Mouse (Mus musculus): ENCODE data around the gene Mccc2. TPM values are rescaled to one million over a fixed set of nuclear protein-coding genes. Genes with fewer than 3 reads are reported as not detected.

The Mccc2 gene
- polyA plus RNA-seq, 1 experiment, result 11.2 TPM

DNA sequence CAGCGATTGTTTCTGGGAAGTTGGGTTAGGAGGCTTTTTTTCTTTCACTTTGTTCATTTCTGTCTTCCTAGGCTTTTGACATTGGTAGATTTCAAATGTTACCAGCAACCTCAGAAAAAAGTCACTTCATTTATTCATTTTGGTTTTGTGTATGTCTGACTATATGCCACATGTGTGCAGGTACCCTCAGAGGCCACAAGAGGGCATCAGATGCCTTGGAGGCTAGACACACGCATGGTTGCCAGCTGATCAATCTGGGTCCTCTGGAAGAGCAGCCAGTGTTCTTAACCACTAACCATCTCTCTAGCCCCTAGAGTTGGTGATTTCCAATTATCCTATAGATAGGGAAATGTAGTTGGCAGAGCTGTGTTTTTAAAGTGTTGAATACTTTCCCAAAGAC is 71.9 kb downstream of the Mccc2 start:
- 97% methylated on average over 2 of the region's 2 CpGs for WGBS
- no peak for DNase-seq (ENCODE audit: low read depth, low spot score)

DNA sequence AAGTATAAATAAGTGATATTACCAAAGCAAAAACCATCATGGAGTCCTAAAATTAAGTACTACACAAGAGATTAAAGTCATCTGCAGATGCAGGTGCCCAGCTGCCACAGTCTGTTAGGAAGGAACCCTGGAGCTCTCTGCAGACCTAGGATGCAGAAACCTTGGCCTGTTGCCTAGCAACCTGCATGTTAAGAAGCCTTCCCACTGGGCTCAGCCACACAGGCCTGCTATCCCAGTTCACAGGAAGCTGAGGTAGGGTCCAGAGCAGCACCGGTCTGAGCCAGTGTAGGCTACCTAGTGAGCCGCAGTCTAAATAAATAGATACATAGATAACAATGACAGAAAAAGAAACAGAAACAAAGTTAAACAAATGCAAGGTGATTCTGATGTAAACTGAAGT is 74.8 kb downstream of the Mccc2 start:
- DNase-seq (ENCODE audit: low read depth, low spot score), result no peak
- 39% methylated on average over 2 of the region's 2 CpGs for WGBS

DNA sequence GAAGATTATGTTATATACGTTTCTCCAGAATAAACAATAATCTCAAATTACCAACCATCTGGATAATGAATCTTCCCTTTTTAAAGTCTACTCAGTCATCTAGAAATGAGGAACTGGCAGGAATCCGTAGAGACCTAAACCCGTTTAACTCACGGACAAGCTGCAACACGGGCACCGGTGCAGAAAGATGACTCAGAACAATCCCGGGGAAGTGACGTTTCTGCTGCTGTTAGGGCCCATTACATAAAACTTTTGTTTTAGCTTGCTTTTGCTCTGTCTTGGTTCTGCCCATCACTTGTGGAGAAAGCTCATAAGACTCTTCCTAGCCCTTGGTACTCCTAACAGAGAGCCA is 76.1 kb downstream of the Mccc2 start:
- DNase-seq (ENCODE audit: low read depth, low spot score), result no peak
- 69% methylated on average over 8 of the region's 8 CpGs for WGBS

DNA sequence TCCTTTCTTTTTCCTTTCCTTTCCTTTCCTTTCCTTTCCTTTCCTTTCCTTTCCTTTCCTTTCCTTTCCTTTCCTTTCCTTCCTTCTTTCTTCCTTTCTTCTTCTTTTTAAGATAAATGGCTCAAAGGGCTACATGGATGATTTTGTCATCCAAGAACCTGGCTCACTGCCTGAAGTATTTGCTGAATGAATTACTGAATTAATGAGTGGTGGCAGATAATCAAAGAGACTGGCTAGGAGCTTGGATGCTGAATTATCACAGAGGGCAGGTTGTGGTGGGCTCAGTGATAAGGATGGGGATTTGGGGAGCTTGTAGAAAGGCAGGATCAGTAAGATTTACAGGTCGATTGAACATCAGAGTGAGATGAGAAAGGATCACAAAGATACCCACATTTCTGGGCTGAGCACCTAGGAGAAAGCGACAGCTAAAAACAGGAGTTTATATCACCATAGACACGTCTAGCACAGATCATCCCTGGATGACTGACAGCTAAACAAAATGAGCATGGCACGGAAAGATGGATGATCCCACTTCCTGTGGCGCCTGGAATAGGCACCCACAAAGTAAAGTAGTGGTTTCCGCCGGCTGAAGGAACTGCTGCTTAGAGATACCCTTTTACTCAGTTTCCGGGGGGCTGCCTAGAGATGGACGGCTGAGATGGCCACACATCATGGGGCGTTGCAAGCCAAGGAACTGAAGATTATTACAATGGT is 76.7 kb downstream of the Mccc2 start:
- DNase-seq (ENCODE audit: low read depth, low spot score), result no peak
- 74% methylated on average over 10 of the region's 10 CpGs for WGBS

DNA sequence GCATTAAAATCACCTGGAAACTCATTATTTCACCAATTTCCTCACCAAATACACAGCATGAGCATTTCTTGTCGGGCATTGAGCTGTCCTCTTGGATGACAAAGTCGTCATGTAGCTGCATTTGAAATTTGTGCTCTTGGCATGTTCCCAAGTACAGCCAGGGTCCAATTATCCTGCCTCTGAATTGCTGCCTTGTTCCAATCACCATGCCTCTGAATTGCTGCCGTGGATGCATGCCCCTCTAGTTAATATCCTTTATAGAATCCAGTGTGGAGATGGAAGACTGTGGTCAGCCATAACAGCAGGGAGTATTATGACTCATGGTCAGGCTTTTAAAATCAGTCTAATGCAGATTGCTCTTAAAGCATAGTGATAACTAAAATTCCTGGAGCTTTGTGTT is 77.7 kb downstream of the Mccc2 start:
- WGBS, result 44% methylated on average over 3 of the region's 3 CpGs
- no peak for DNase-seq (ENCODE audit: low read depth, low spot score)

DNA sequence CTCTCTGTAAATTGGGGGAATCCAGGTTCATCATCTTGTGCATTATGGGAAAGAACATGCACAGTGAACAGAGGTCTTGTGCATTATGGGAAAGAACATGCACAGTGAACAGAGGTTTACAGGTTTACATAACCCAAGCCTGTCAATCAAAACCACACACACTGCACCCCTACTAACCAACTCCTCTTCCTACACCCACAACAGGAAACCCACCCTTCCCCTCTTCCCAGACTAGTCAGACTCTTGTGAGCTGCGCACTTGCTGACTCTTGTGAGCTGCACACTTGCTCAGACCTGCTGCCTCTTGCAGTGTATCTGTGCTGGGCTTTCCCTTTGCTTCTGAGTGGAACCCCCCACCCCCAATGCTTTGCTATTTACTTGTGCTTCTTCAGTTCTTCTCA is 83.0 kb downstream of the Mccc2 start:
- WGBS, result 76% methylated on average over 1 of the region's 1 CpGs
- DNase-seq (ENCODE audit: low read depth, low spot score), result no peak

GRCm38 (mm10) chr13:99931502-99931901 is 83.9 kb downstream of the Mccc2 start:
- no peak for DNase-seq (ENCODE audit: low read depth, low spot score)
- 91% methylated on average over 6 of the region's 6 CpGs for WGBS

- no peak for DNase-seq (ENCODE audit: low read depth, low spot score)
- WGBS, result 64% methylated on average over 5 of the region's 5 CpGs
These were observed 89.2 kb downstream of the Mccc2 start for GRCm38 (mm10) chr13:99926249-99926648.

DNA sequence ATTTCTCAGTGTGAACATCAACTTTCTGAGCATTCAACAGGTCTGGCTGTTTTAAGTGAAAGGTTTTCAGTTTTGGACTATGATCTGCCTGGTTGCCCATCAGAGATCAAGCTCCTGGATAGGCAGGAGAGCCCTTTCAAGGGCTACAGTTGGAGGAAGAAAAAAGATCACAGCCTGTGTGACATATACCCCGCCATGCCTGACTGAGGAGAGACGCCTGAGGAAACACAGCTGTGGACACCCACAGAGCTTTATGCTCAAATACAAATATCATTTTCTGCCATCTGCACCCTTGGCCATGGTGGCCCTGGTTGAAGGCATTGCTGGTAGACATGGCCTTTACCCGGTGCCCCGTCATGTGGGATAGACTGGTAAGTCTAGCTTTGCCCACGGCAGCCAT is 99.8 kb downstream of the Mccc2 start:
- DNase-seq (ENCODE audit: low read depth, low spot score), result no peak
- WGBS, result 81% methylated on average over 5 of the region's 5 CpGs

DNA sequence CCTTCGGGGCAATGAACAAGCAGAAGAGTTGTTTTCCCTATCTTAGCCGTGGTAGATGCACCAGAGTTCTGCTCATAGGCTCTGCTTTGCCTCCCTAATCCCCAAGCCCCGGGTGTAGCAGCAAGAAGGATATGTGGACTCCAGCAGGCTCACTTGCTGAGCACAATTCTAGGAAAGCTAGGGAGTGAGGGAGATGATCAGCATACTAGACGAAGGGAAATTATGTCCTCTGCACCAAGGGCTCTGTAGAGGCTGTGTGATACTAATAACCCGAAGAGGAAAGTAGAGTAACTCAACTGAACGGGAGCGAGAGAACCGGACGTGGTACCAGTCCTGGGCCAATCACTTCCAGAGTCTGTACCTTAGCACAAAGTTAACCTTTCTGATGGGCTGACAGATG is 114.5 kb downstream of the Mccc2 start, which contains the start of gene Cartpt:
TSS of gene Cartpt (minus strand) at position 127 of the 400 bp plus-strand sequence.
- WGBS, result 57% methylated on average over 9 of the region's 9 CpGs
- no peak for DNase-seq (ENCODE audit: low read depth, low spot score)

- DNase-seq (ENCODE audit: low read depth, low spot score), result no peak
- 6% methylated on average over 30 of the region's 30 CpGs for WGBS
These were observed 114.9 kb downstream of the Mccc2 start for GRCm38 (mm10) chr13:99900557-99900892.

DNA sequence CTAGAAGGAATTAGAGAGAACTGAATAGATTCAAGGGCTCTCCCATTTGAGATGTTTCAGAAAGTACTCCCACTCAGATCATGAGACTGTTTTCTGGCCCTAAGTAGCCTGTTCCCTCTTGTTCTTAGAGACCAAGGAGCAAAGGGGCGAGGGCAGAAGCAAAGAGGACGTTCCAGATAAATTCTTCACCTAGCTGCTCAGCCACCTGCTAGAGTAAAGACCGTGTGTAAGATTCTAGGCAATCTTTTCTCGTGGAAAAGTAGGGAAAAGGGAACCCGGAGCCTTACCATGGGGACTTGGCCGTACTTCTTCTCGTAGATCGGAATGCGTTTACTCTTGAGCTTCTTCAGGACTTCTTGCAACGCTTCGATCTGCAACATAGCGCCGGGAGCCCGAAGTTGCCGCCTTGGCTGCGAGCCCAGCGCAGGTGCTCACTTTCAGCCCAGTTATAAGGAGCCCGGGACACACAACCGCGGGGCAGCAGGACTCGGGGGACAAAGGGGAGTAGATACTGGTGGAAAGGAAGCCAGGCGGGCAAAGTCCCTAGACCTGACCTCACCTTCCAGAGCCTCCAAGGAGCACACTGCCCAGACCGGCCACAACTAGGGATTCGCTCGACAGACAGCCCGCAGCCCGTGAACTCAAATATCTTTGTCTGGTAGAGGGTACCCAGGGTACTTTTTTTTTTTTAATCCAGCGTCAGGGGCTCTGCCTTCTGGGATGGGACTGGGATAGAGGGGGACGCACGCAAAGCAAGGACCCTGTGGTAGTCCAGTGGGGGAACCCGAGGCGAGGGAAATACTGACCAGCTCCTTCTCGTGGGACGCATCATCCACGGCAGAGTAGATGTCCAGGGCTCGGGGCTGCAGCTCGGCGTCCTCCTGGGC is 115.5 kb downstream of the Mccc2 start:
- 14% methylated on average over 38 of the region's 38 CpGs for WGBS
- DNase-seq (ENCODE audit: low read depth, low spot score), result no peak

DNA sequence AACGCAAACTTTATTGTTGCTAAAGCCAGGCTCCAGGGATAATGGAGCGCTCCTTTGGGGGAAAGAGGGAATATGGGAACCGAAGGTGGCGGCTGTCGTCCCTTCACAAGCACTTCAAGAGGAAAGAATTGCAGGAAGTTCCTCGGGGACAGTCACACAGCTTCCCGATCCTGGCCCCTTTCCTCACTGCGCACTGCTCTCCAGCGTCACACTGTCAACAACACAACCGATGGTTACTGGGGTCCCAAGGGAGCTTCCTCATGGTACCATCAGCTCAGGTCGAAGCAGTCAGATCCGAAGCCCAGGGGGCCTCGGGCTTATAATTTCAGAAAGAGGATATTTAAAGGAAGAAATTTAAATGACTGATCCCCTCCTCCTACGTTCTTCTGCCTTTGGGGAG is 116.6 kb downstream of the Mccc2 start:
- no peak for DNase-seq (ENCODE audit: low read depth, low spot score)
- 32% methylated on average over 14 of the region's 14 CpGs for WGBS

Other genes with a start within 250 kb of the Mccc2 start
- gene Cartpt, start 114.5 kb downstream of the Mccc2 start, polyA plus RNA-seq (2012; rRNA removed), result 2.5 and 3.0 TPM in 2 replicates
- 1.7 and 2.6 TPM in 2 replicates for gene Bdp1, start 88.4 kb upstream of the Mccc2 start, polyA plus RNA-seq (2012; rRNA removed)
- gene Serf1, start 92.4 kb upstream of the Mccc2 start, polyA plus RNA-seq (2012; rRNA removed), result 4.9 and 5.7 TPM in 2 replicates
- 13.4 and 13.9 TPM in 2 replicates for gene Smn1, start 109.2 kb upstream of the Mccc2 start, polyA plus RNA-seq (2012; rRNA removed)
- 14.4 and 22.0 TPM in 2 replicates for gene Naip2, start 186.5 kb upstream of the Mccc2 start, polyA plus RNA-seq (2012; rRNA removed)
- 38.8 and 59.2 TPM in 2 replicates for gene Naip5, start 230.7 kb upstream of the Mccc2 start, polyA plus RNA-seq (2012; rRNA removed)